Mouse (Mus musculus) cortical plate, adult 2 months (tissue): ENCODE results near the gene Gm11214.

ENCODE experiments used
- CTCF ChIP-seq: fragments of 200-500 bp; IDR thresholded peaks from 2 replicates; pipeline ENCODE4 v1.5.1; 2011; ENCODE audit warnings: mild to moderate bottlenecking, control low read depth, low read length; ENCODE audit not compliant: insufficient read depth; ENCODE audit errors: extremely low read depth
- POLR2A ChIP-seq: fragments of 200-500 bp; IDR thresholded peaks from 2 replicates; pipeline ENCODE4 v1.6.1; 2011; ENCODE audit warnings: mild to moderate bottlenecking, low read length, control low read depth; ENCODE audit not compliant: insufficient read depth; ENCODE audit errors: extremely low read depth

- no peak for TF ChIP-seq CTCF
- TF ChIP-seq POLR2A = no peak
Observed at GRCm38 (mm10) chr4:63625563-63626080, 37.6 kb downstream of the Gm11214 start.
